Mouse (Mus musculus) lung, embryonic 15.5 days (tissue): ENCODE results near the gene Bpifa1. TPM values are rescaled to one million over a fixed set of nuclear protein-coding genes. Genes with fewer than 3 reads are reported as not detected.

Experiments
- polyA plus RNA-seq: library from polyadenylated mRNA; unstranded; fragments of >200 nt; fragmentation: Nextera tagmentation; extraction: Ambion mirVana; gene quantifications from 2 replicates; pipeline ENCODE4 v1.2.1, GENCODE M21; 2015

The Bpifa1 gene
- polyA plus RNA-seq, 1 experiment from 2014 or later: 18.2 TPM

Other genes starting within 250 kb of the Bpifa1 start
- not detected in 2 replicates for gene Bpifb6, start 242.5 kb upstream of the Bpifa1 start, polyA plus RNA-seq
- not detected in 2 replicates for gene Bpifb3, start 224.7 kb upstream of the Bpifa1 start, polyA plus RNA-seq
- gene Bpifb4, start 204.7 kb upstream of the Bpifa1 start, polyA plus RNA-seq: not detected in 2 replicates
- not detected in 2 replicates for gene Bpifa6, start 167.9 kb upstream of the Bpifa1 start, polyA plus RNA-seq
- gene Bpifa2, start 134.6 kb upstream of the Bpifa1 start, polyA plus RNA-seq: not detected in 2 replicates
- gene Bpifa3, start 12.5 kb upstream of the Bpifa1 start, polyA plus RNA-seq: not detected in 2 replicates
- not detected in 2 replicates for gene Bpifa5, start 19.7 kb downstream of the Bpifa1 start, polyA plus RNA-seq
- gene Bpifb1, start 47.9 kb downstream of the Bpifa1 start, polyA plus RNA-seq: 0.90 and 1.6 TPM in 2 replicates
- 1.0 and 1.2 TPM in 2 replicates for gene Bpifb5, start 80.9 kb downstream of the Bpifa1 start, polyA plus RNA-seq
- gene Bpifb9a, start 115.0 kb downstream of the Bpifa1 start, polyA plus RNA-seq: not detected in 2 replicates
- not detected in 2 replicates for gene Bpifb9b, start 164.3 kb downstream of the Bpifa1 start, polyA plus RNA-seq
- 17.8 and 19.8 TPM in 2 replicates for gene Cdk5rap1, start 230.1 kb downstream of the Bpifa1 start, polyA plus RNA-seq